Mouse (Mus musculus) liver, postnatal 0 days (tissue): Measurements from ENCODE around the gene Pde11a.

Experiments used
- CTCF ChIP-seq: sonication (generic); IDR thresholded peaks from 2 replicates; pipeline ENCODE4 v1.5.1; 2016; ENCODE audit warnings: antibody characterized with exemption, low read depth
- EP300 ChIP-seq: IDR thresholded peaks from 2 replicates; pipeline ENCODE4 v1.6.1; 2016; ENCODE audit warnings: antibody characterized with exemption, low read depth, mild to moderate bottlenecking

GRCm38 (mm10) chr2:76109653-76110052 lies 228.9 kb downstream of the Pde11a start:
- TF ChIP-seq CTCF (no peak), EP300 (no peak)
